Mouse (Mus musculus) lung, embryonic 15.5 days (tissue): ENCODE measurements around the gene Prcc. TPM values are rescaled to one million over a fixed set of nuclear protein-coding genes. Genes with fewer than 3 reads are reported as not detected.

Experiments
- ATAC-seq: fragments of 200-750 bp; cut with Nextera tagmentation; 2 replicates; pipeline ENCODE4 v1.8.0; 2017; ENCODE audit warnings: moderate number of reproducible peaks, borderline replicate concordance; ENCODE audit not compliant: low FRiP score, low TSS enrichment; ENCODE audit errors: extremely low read depth
- H3K27ac ChIP-seq: fragments of 300-500 bp; sonication (generic); 2 replicates; pipeline ENCODE4 v1.5.1; 2015; ENCODE audit warnings: moderate library complexity, mild to moderate bottlenecking, inconsistent platforms
- H3K27me3 ChIP-seq: fragments of 300-500 bp; sonication (generic); 2 replicates; pipeline ENCODE4 v1.6.1; 2015; ENCODE audit warnings: inconsistent platforms
- H3K36me3 ChIP-seq: fragments of 300-500 bp; sonication (generic); 2 replicates; pipeline ENCODE4 v1.6.1; 2015; ENCODE audit warnings: inconsistent platforms
- H3K4me1 ChIP-seq: fragments of 300-500 bp; sonication (generic); 2 replicates; pipeline ENCODE4 v1.6.1; 2015; ENCODE audit warnings: inconsistent platforms
- H3K4me2 ChIP-seq: fragments of 300-500 bp; sonication (generic); 2 replicates; pipeline ENCODE4 v1.6.1; 2015; ENCODE audit warnings: inconsistent platforms, mild to moderate bottlenecking, moderate library complexity
- H3K4me3 ChIP-seq: fragments of 300-500 bp; sonication (generic); 2 replicates; pipeline ENCODE4 v1.5.1; 2015; ENCODE audit warnings: mild to moderate bottlenecking, inconsistent platforms
- H3K9ac ChIP-seq: fragments of 300-500 bp; sonication (generic); 2 replicates; pipeline ENCODE4 v1.6.1; 2015; ENCODE audit warnings: inconsistent platforms
- H3K9me3 ChIP-seq: fragments of 300-500 bp; sonication (generic); 2 replicates; pipeline ENCODE4 v1.6.1; 2016; ENCODE audit warnings: inconsistent platforms
- WGBS: fragments of 180-500 bp; shearing (Covaris S2); methylation state at CpG from one replicate; pipeline ENCODE4 v1.1.7; 2015; 5-methylcytosine and 5-hydroxymethylcytosine counted together
- polyA plus RNA-seq: library from polyadenylated mRNA; unstranded; fragments of >200 nt; fragmentation: Nextera tagmentation; extraction: Ambion mirVana; gene quantifications from 2 replicates; pipeline ENCODE4 v1.2.1, GENCODE M21; 2015

Gene Prcc
- polyA plus RNA-seq, 1 experiment from 2014 or later: 12.1 TPM

GRCm38 (mm10) chr3:87809322-87809962, 76.0 kb downstream of the Prcc start:
- H3K36me3 ChIP-seq: no peaks in the 10 kb centered on the region
- peak overlapping the region; percentile 27 for H3K4me2 ChIP-seq
- 5% methylated on average over 28 of the region's 28 CpGs for whole genome bisulfite sequencing
- ATAC-seq: peak; percentile 56; the same call in 1 of the 2 replicates
- 0 out of 2 replicates have a peak, but pooled peaks cover 6% of the 10 kb centered on the region for H3K4me1 ChIP-seq
- no peaks in the 10 kb centered on the region for H3K9me3 ChIP-seq
- no peak overlapping the region for H3K27ac ChIP-seq
- H3K9ac ChIP-seq: no peak overlapping the region
- H3K27me3 ChIP-seq: peaks cover 75% of the 10 kb centered on the region
- peak overlapping the region; percentile 17 for H3K4me3 ChIP-seq

Other genes with a start within 250 kb of the Prcc start
- 1.3 and 1.6 TPM in 2 replicates for gene Lrrc71, start 137.0 kb downstream of the Prcc start, polyA plus RNA-seq
- 1.2 and 2.5 TPM in 2 replicates for gene Ntrk1, start 90.4 kb downstream of the Prcc start, polyA plus RNA-seq
- 0.09 and 0.16 TPM in 2 replicates for gene Insrr, start 88.7 kb downstream of the Prcc start, polyA plus RNA-seq
- gene Pear1, start 61.3 kb downstream of the Prcc start, polyA plus RNA-seq: 29.4 and 32.4 TPM in 2 replicates
- 0.42 and 1.0 TPM in 2 replicates for gene Sh2d2a, start 38.9 kb downstream of the Prcc start, polyA plus RNA-seq
- gene Hdgf, start 20.7 kb upstream of the Prcc start, polyA plus RNA-seq: 258 and 260 TPM in 2 replicates
- 70.5 and 70.9 TPM in 2 replicates for gene Mrpl24, start 33.9 kb upstream of the Prcc start, polyA plus RNA-seq
- 60.1 and 63.0 TPM in 2 replicates for gene Isg20l2, start 44.7 kb upstream of the Prcc start, polyA plus RNA-seq
- 18.3 and 18.5 TPM in 2 replicates for gene Rrnad1, start 45.1 kb upstream of the Prcc start, polyA plus RNA-seq
- 8.1 and 10.4 TPM in 2 replicates for gene Crabp2, start 63.1 kb upstream of the Prcc start, polyA plus RNA-seq
- 30.1 and 32.4 TPM in 2 replicates for gene Nes, start 85.5 kb upstream of the Prcc start, polyA plus RNA-seq
- gene Bcan, start 114.6 kb upstream of the Prcc start, polyA plus RNA-seq: 0.07 and 0.18 TPM in 2 replicates
- 0.07 and 0.23 TPM in 2 replicates for gene Hapln2, start 142.0 kb upstream of the Prcc start, polyA plus RNA-seq
- 30.6 and 31.6 TPM in 2 replicates for gene Gpatch4, start 157.5 kb upstream of the Prcc start, polyA plus RNA-seq
- 199 and 215 TPM in 2 replicates for gene Naxe, start 172.9 kb upstream of the Prcc start, polyA plus RNA-seq
- gene Ttc24, start 192.7 kb upstream of the Prcc start, polyA plus RNA-seq: not detected in 2 replicates
- gene Iqgap3, start 196.4 kb upstream of the Prcc start, polyA plus RNA-seq: 25.2 and 26.6 TPM in 2 replicates